Mouse (Mus musculus) midbrain, postnatal 0 days (tissue): ENCODE measurements around the gene Myoz1. TPM values are rescaled to one million over a fixed set of nuclear protein-coding genes. Genes with fewer than 3 reads are reported as not detected.

Source experiments
- ATAC-seq: fragments of 200-750 bp; cut with Nextera tagmentation; 2 replicates; pipeline ENCODE4 v1.8.0; 2017; ENCODE audit warnings: moderate number of reproducible peaks, mild to moderate bottlenecking, moderate TSS enrichment, moderate library complexity; ENCODE audit not compliant: low FRiP score
- DNase-seq: peaks from one replicate; pipeline ENCODE4 v3.0.0-alpha.2; 2015; ENCODE audit warnings: low spot score
- H3K27ac ChIP-seq: fragments of 300-500 bp; sonication (generic); 2 replicates; pipeline ENCODE4 v1.5.1; 2014; ENCODE audit warnings: low read depth, mild to moderate bottlenecking, low read length, mixed read lengths
- H3K27me3 ChIP-seq: fragments of 300-500 bp; sonication (generic); 2 replicates; pipeline ENCODE4 v1.6.1; 2014; ENCODE audit warnings: low read length, control low read depth, mixed read lengths; ENCODE audit not compliant: insufficient read depth
- H3K36me3 ChIP-seq: fragments of 300-500 bp; sonication (generic); 2 replicates; pipeline ENCODE4 v1.6.1; 2014; ENCODE audit warnings: low read length, control low read depth, mixed read lengths; ENCODE audit not compliant: insufficient read depth
- H3K4me1 ChIP-seq: fragments of 300-500 bp; sonication (generic); 2 replicates; pipeline ENCODE4 v1.6.1; 2014; ENCODE audit warnings: mild to moderate bottlenecking, control low read depth, antibody characterized with exemption, low read length, mixed read lengths; ENCODE audit not compliant: insufficient read depth
- H3K4me2 ChIP-seq: fragments of 300-500 bp; sonication (generic); 2 replicates; pipeline ENCODE4 v1.6.1; 2014; ENCODE audit warnings: low read depth, mild to moderate bottlenecking, low read length, mixed read lengths; ENCODE audit not compliant: poor library complexity, severe bottlenecking
- H3K4me3 ChIP-seq: fragments of 300-500 bp; sonication (generic); 2 replicates; pipeline ENCODE4 v1.5.1; 2014; ENCODE audit warnings: low read depth, mild to moderate bottlenecking, low read length, moderate library complexity
- H3K9ac ChIP-seq: fragments of 300-500 bp; sonication (generic); replicated peaks from 2 replicates; pipeline ENCODE4 v1.6.1; 2014; ENCODE audit warnings: mild to moderate bottlenecking, low read length, moderate library complexity, mixed read lengths; ENCODE audit not compliant: poor library complexity, severe bottlenecking
- H3K9me3 ChIP-seq: fragments of 300-500 bp; sonication (generic); 2 replicates; pipeline ENCODE4 v1.6.1; 2016; ENCODE audit warnings: low read length, control low read depth
- CTCF ChIP-seq: IDR thresholded peaks from 2 replicates; pipeline ENCODE4 v1.5.1; 2016; ENCODE audit warnings: antibody characterized with exemption, mild to moderate bottlenecking
- WGBS: fragments of 180-500 bp; shearing (Covaris S2); extraction: QIAGEN DNeasy Blood & Tissue Kit; methylation state at CpG from one replicate; pipeline ENCODE4 v1.1.7; 2014; 5-methylcytosine and 5-hydroxymethylcytosine counted together
- polyA plus RNA-seq: library from polyadenylated mRNA; unstranded; fragments of >200 nt; fragmentation: Nextera tagmentation; extraction: Ambion mirVana; gene quantifications from 2 replicates; pipeline ENCODE4 v1.2.1, GENCODE M21; 2015
- total RNA-seq: library from RNA; depleted of rRNA; stranded (reverse); fragments of >200 nt; gene quantifications from 2 replicates; pipeline ENCODE4 v1.2.3, GENCODE M21; 2014

Myoz1 gene
- total and polyA plus RNA-seq, 2 experiments from 2014 or later, result 0.56 TPM; not detected in 1

DNA sequence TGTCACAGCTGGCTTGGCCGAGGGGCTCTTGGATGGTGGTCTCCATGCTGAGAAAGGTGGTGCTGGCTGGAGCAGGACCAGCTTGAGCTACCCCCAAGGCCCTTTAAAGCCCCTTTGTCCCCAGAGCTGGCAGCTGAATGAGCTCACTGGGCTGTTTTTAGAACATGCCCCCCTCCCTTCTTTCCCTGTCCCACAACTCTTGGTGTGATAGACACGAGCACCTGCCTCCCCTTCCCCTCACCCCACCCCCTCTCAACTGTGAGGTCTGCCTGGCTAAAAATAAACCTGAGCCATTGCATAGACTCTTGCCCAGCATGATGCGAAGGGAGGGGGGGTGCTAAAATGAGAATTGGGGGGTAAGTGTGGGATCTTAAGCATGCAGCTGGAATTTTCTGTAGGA, 8.1 kb upstream of the Myoz1 start:
- Histone ChIP-seq H3K4me3 (no peak overlapping the region), H3K4me1 (peaks cover 6% of the 10 kb centered on the region; the same call in 1 of the 2 replicates), H3K9ac (no peak overlapping the region), H3K27me3 (peaks cover 6% of the 10 kb centered on the region), H3K27ac (no peak overlapping the region), H3K9me3 (no peaks in the 10 kb centered on the region), H3K36me3 (no peaks in the 10 kb centered on the region), H3K4me2 (no peak overlapping the region)
- 34% methylated on average over 3 of the region's 3 CpGs for WGBS
- ATAC-seq, result no peak
- DNase-seq, result no peak
- no peak for TF ChIP-seq CTCF

DNA sequence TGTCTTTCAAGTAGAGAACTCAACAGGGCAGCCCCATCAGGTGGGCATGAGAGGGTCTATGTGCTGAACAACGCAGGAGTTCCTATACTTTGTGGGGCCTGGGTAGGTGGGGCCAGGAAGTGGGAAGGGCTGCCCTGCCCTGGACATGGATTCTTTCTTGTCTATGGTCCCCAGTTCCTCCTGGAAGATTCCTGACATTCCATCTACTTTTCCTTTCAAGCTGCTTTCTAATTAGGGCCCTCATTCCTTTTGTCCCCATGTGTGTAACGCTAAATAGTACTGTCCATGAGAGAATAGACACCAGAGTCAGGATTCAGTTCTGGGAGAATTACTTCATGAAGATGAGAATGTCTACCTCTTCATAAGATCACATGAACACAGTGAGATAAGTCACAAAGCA, 7.3 kb upstream of the Myoz1 start:
- no peak for ATAC-seq
- WGBS, result 85% methylated on average over 2 of the region's 2 CpGs
- Histone ChIP-seq H3K36me3 (no peaks in the 10 kb centered on the region), H3K27ac (no peak overlapping the region), H3K9me3 (no peaks in the 10 kb centered on the region), H3K9ac (no peak overlapping the region), H3K4me1 (peaks cover 6% of the 10 kb centered on the region; the same call in 1 of the 2 replicates), H3K4me3 (no peak overlapping the region), H3K27me3 (peaks cover 6% of the 10 kb centered on the region), H3K4me2 (no peak overlapping the region)
- no peak for TF ChIP-seq CTCF
- no peak for DNase-seq

DNA sequence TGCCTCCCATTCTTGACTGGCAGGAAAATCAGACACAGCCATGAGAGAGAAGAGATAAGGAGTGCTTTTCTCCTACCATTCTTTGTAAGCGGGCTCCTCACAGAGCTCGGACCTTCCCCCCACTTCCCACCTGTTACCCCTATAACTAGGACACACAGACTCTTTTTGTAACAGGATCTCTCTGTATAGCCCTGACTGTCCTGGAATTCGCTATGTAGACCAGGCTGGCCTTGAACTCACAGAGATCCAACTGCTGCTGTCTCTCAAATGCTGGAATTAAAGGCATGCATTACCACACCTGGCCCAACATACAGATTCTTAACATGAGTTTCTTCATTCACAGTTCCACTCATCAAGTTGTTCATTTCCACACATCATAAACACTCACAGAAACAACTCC, 6.4 kb upstream of the Myoz1 start:
- WGBS, result 93% methylated on average over 3 of the region's 3 CpGs
- DNase-seq, result no peak
- peaks cover 6% of the 10 kb centered on the region; the same call in 1 of the 2 replicates for H3K4me1 ChIP-seq
- no peaks in the 10 kb centered on the region for H3K27me3 ChIP-seq
- peak overlapping the region; percentile 73; the same call in 1 of the 2 replicates for H3K9ac ChIP-seq
- peak overlapping the region; percentile 89; the same call in 1 of the 2 replicates for H3K4me2 ChIP-seq
- no peak for TF ChIP-seq CTCF
- H3K4me3 ChIP-seq, result no peak overlapping the region
- H3K27ac ChIP-seq, result no peak overlapping the region
- ATAC-seq, result no peak
- no peaks in the 10 kb centered on the region for H3K9me3 ChIP-seq
- no peaks in the 10 kb centered on the region for H3K36me3 ChIP-seq

DNA sequence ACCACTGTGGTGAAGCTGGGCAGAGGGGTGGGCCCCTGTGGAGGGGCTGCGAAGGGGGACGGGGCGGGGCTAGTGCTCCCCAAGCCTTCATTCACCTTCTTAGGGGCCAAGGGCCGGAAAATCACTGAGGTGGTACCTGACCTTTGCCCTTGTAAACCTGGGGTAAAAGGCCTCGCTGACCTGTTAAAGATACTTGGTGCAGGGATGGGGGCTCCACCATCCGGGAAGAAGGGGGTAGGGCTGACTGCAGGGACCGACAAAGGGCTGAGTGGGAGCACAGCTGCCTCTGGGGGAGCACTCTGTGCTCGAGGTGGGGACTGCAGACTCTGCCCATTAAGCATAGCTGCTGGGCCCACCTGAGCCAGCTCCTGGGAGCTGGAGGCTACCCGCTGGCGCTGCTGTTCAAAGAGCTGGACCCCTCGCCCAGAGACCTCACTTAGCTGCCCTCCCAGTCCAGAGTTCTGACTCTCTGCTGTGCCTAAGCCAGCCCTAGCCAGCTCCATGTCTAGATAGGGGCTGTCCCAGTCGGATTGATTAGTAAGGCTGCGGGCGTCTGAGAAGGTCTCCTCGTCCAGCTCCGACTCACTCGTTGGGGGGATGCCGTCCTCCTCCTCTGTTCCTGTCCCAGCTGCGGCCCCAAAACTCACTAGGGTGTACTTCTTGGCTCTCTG, 5.5 kb upstream of the Myoz1 start:
- Histone ChIP-seq H3K4me3 (peak overlapping the region; percentile 55), H3K4me1 (peaks cover 6% of the 10 kb centered on the region; the same call in 1 of the 2 replicates), H3K4me2 (peak overlapping the region; percentile 89), H3K9me3 (no peaks in the 10 kb centered on the region), H3K27ac (peak overlapping the region; percentile 83), H3K36me3 (no peaks in the 10 kb centered on the region), H3K27me3 (no peaks in the 10 kb centered on the region), H3K9ac (peak overlapping the region; percentile 73)
- 4% methylated on average over 19 of the region's 19 CpGs for WGBS
- DNase-seq (peak; percentile 36), ATAC-seq (peak; percentile 65)
- no peak for TF ChIP-seq CTCF

DNA sequence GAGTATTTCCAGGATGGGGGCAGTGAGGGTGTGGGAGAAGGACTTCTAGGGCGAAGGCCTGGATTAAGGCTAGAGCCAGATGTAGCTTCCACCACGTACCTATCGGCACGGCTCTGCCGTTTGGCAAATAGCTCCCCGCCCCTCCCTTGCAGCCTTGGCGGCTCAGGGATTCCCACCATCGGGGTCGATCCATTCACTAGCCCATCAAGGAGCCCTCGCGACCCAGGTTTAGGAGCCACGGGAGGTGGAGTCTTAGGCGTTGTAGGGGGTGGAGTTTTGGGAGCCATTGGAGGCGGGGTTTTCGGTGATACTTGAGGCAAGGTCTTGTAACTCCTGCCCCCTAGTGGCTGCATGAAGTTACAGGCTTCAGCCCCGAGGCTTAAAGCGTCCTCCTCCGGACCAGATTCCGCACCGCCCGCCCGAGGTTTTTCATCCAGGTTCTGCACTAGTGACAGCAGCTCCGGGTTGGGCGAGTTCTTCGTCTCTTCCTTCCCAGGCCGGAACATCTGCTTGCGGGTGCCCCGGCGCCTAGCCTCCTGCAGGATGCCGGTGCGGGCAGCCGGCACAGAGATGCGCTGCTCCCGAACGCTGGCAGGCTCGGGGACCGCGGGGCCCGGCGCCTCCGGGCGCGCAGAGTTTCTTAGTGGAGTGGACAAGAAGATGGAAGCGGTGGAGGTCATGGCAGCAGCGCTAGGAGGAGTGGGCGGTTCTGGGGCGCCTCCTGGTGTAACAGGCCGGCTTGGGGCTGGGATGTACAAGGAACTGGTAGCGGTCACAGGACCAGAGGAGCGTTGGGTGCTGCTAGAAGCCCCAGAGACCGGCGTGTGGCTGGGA, 4.7 kb upstream of the Myoz1 start:
- no peaks in the 10 kb centered on the region for H3K36me3 ChIP-seq
- peak overlapping the region; percentile 83 for H3K27ac ChIP-seq
- peak overlapping the region; percentile 89 for H3K4me2 ChIP-seq
- peak; percentile 88 for ATAC-seq
- peak; percentile 99 for DNase-seq
- 2% methylated on average over 52 of the region's 52 CpGs for WGBS
- no peaks in the 10 kb centered on the region for H3K27me3 ChIP-seq
- H3K4me1 ChIP-seq, result peaks cover 6% of the 10 kb centered on the region; the same call in 1 of the 2 replicates
- TF ChIP-seq CTCF, result peak; percentile 90
- H3K4me3 ChIP-seq, result peak overlapping the region; percentile 55
- H3K9me3 ChIP-seq, result no peaks in the 10 kb centered on the region
- peak overlapping the region; percentile 73 for H3K9ac ChIP-seq

DNA sequence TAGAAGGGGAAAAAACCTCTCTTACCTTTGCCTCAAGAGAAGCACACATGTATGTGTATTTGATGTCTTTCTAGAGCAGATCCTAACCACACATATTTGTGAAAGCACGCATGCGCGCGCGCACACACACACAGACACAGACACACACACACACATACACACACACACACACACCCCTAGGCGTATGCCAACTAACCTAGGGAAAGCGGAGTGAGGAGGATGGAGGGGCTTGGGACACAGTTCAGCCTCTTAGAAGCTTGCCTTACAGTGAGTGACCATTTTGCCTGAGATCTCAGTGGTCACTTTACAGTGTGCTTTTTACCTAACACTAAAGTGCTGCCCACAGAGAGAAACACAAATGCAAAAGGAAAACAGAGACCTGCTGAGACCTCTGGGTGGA, 3.3 kb upstream of the Myoz1 start:
- no peaks in the 10 kb centered on the region for H3K27me3 ChIP-seq
- WGBS, result 96% methylated on average over 7 of the region's 7 CpGs
- H3K9me3 ChIP-seq, result no peaks in the 10 kb centered on the region
- no peak overlapping the region for H3K4me3 ChIP-seq
- no peak for TF ChIP-seq CTCF
- no peak overlapping the region for H3K4me2 ChIP-seq
- no peak overlapping the region for H3K27ac ChIP-seq
- H3K9ac ChIP-seq, result no peak overlapping the region
- no peaks in the 10 kb centered on the region for H3K36me3 ChIP-seq
- H3K4me1 ChIP-seq, result peaks cover 6% of the 10 kb centered on the region; the same call in 1 of the 2 replicates
- no peak for DNase-seq
- no peak for ATAC-seq
